Comparison of ENCODE assay signal across 8 mouse cellular contexts in genomic region chr1:44147563-44148381, GRCm38 (mm10). TPM values are rescaled to one million over a fixed set of nuclear protein-coding genes. Genes with fewer than 3 reads are reported as not detected.
DNase-seq lines count a peak whose midpoint lies in the region; ATAC-seq and TF ChIP-seq lines count a peak whose summit lies in the region.

Gene Ercc5 (plus strand): TSS chr1:44147744.

- no peak for TF ChIP-seq CTCF in cortical plate, adult 2 months (IDR thresholded peaks at IDR 0.05; ENCODE audit: extremely low read depth, insufficient read depth, low read length)

- peak within 1 kb of the TSS; percentile 47 for H3K4me3 ChIP-seq in cortical plate, adult 2 months (ENCODE audit: insufficient read depth, low read length)

- peak; percentile 87 for TF ChIP-seq POLR2A in cortical plate, adult 2 months (IDR thresholded peaks at IDR 0.05; ENCODE audit: extremely low read depth, insufficient read depth, low read length)

- peak within 1 kb of the TSS; percentile 75 for H3K27ac ChIP-seq in cortical plate, adult 2 months (ENCODE audit: insufficient read depth, low read length)

- peak; percentile 98 for ATAC-seq in activated CD4-positive, CD25-positive, alpha-beta regulatory T cell, adult 4 months
- peak; percentile 95 for ATAC-seq in megakaryocyte progenitor cell, adult 5-6 weeks (replicated peaks; ENCODE audit: poor library complexity)

- peak; percentile 67 to 70 for DNase-seq in gastrocnemius, adult 8-10 months (ENCODE audit: low spot score in 2 of 2)
- DNase-seq in induced T-regulatory cell, adult 2 months (ENCODE audit: low read depth) = peak; percentile 94
- peak; percentile 73 to 84 for DNase-seq in left cerebral cortex, adult 9 months (ENCODE audit: low spot score in 2 of 2)
- DNase-seq in right cerebral cortex, postnatal 14 days = peak; percentile 81
- DNase-seq in urinary bladder, postnatal 36 days (ENCODE audit: low spot score in 2 of 2) = peak; percentile 77 to 87

- peaks cover 1% of the 10 kb centered on the region; the same call in 1 of the 2 replicates for H3K4me1 ChIP-seq in cortical plate, adult 2 months (ENCODE audit: control insufficient read depth, insufficient read depth, low read length)

RNA-seq across cellular contexts. Expression of gene Ercc5, which starts in this region (rescaled TPM):
- polyA plus RNA-seq in activated CD4-positive, CD25-positive, alpha-beta regulatory T cell, adult 4 months (2017; shearing (Covaris generic)) = 10 to 100 TPM; 13.4 to 18.5 TPM
- 18.7 and 20.2 TPM in 2 replicates for polyA plus RNA-seq in cortical plate, adult 2 months (2012; rRNA removed)
- 10 to 100 TPM in 3 of 4 experiments, 1 to 10 TPM in 1; 9.1 to 16.4 (median 13.7) TPM for total RNA-seq in gastrocnemius, adult 8-10 months (2022)
- total RNA-seq in megakaryocyte progenitor cell, adult 5-6 weeks (2015) = 5.9 and 7.1 TPM in 2 replicates
- 6.2 and 12.7 TPM in 2 replicates for total RNA-seq in megakaryocyte progenitor cell, adult 5-6 weeks (2017)

Comparison
In these comparisons a context has a peak if more than half of its experiments do, and no peak if none do; other contexts are left out.
1. Peak in every context shown above with its lines: DNase-seq, ATAC-seq, H3K4me3 ChIP-seq and H3K27ac ChIP-seq.